Mouse (Mus musculus): ENCODE results near the gene Otos. TPM values are rescaled to one million over a fixed set of nuclear protein-coding genes. Genes with fewer than 3 reads are reported as not detected.

Otos gene
- total RNA-seq, 1 experiment from 2014 or later, result 21.5 TPM

DNA sequence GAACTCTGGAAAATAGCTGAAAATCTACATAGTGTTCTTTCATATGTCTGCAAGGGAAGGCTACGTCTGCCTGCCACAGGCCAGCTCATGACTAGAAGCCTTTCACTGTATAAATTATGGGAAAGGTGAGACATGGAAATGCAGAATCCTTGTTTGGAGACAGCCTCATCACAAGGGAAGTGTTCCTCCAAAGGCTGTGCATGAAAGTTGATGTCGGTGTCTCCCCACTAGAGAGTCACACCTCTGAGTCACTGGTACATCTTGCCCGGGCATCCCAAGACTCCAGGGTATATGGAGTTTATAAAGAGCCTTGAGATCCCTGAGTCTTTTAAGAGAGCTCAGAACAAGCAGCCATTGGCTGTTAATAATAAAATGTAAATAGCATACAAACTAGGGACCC, 4.5 kb upstream of the Otos start:
- no peak for ATAC-seq (replicated peaks in 1 of 2; ENCODE audit: insufficient read depth in 1 of 2, low FRiP score in 2 of 2, low TSS enrichment in 1 of 2, low read depth in 1 of 2, poor library complexity in 2 of 2, severe bottlenecking in 2 of 2)

DNA sequence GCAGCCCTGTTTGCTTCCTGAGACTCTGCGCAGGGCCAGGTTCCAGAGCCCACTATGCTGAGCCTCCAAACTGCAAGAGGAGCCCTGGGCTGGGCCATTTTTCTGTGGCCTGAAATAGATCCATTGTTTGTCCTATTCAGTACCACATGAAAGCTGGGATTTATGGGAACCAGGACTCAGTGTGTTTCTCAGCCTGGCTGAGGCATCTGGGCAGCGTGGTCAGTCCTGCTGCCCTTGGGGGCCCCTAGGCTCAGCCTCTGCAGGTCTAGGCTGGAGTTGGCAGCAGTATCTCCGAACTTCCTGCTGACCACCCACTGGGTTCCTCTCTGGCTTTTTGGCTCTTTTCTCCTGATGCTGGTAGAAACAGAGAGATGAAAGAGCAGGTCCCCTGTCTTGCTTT, 2.8 kb upstream of the Otos start:
- ATAC-seq (replicated peaks in 1 of 2; ENCODE audit: insufficient read depth in 1 of 2, low FRiP score in 2 of 2, low TSS enrichment in 1 of 2, low read depth in 1 of 2, poor library complexity in 2 of 2, severe bottlenecking in 2 of 2), result no peak

DNA sequence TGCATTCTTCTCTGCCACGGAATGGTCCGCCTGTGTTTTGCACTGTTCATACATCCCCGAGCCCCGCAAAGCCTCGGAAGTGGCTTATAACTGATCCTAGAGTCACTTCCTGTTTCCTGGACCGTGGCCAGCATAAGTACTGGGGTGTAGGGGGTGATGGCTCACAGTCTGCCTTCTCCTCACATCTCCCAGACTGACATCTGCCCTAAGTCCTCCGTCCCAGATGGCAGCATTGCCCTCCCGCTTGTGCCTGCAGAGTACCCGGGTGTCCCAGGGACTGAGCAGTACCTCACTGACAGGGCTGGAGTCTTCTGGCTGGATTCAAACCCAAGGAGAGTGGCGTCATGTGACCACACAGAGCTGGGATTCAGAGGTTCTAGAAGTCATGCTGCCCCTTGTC, 444 bp downstream of the Otos start:
- peak; percentile 23 to 41; a peak in 3 of 4 replicates for ATAC-seq (replicated peaks in 1 of 2; ENCODE audit: insufficient read depth in 1 of 2, low FRiP score in 2 of 2, low TSS enrichment in 1 of 2, low read depth in 1 of 2, poor library complexity in 2 of 2, severe bottlenecking in 2 of 2)

DNA sequence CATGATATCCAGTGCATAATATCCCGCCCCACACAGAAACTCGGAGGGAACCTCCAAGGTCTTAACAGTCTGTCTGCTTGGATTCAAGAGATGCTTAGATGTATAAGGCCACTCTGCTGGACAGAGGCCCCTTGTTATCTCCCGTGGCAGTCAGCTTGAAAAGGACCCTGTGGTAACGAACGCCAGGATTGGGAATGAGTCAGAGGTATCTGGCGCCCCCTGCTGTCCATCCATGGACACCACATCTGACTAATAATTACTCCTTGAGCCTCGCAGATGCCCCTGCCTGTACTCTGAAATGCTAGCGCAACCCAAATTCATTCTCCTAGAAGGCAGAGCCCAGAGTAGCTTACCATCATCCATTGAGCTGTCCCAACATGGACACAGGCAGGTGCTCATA, 889 bp downstream of the Otos start:
- peak; percentile 50 to 59; a peak in 3 of 4 replicates for ATAC-seq (replicated peaks in 1 of 2; ENCODE audit: insufficient read depth in 1 of 2, low FRiP score in 2 of 2, low TSS enrichment in 1 of 2, low read depth in 1 of 2, poor library complexity in 2 of 2, severe bottlenecking in 2 of 2)

DNA sequence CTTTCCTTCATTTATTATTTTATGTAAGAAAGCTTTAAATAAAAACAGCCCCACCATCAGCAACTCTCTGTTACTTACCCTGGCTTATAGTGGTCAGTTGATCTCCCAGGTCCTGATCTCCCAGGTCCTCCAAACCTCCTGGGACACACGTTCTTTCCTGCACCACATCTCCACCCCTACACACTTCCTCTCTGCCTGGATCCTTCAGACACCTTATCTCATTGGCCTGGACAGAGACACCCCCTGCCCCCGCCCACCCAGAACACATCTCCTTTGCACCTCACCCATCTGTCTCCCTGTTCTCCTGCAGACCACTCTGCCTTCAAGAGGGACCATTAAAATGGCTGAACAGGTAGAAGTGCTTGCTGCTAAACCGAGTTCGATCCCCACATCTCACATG, 1.6 kb downstream of the Otos start:
- no peak for ATAC-seq (replicated peaks in 1 of 2; ENCODE audit: insufficient read depth in 1 of 2, low FRiP score in 2 of 2, low TSS enrichment in 1 of 2, low read depth in 1 of 2, poor library complexity in 2 of 2, severe bottlenecking in 2 of 2)

DNA sequence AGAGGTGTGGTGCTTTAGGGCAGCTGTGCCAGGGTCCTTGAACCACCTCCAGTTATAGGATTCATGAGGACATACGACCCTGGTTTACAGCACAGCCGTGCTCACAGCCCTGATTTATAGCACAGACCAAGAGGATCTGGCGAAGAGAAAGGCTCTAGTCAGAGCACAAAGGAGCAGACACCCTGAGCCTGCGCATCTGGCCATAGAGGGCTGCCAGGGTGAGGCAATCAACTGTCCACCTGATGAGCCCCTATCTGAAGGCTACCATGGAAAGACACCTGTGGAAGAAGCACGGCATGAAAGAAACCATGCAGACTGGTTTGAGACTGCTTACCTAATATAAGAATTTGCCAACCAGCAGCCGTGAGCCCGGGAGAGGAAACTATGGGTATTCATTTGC, 2.0 kb downstream of the Otos start:
- ATAC-seq (replicated peaks in 1 of 2; ENCODE audit: insufficient read depth in 1 of 2, low FRiP score in 2 of 2, low TSS enrichment in 1 of 2, low read depth in 1 of 2, poor library complexity in 2 of 2, severe bottlenecking in 2 of 2), result no peak

DNA sequence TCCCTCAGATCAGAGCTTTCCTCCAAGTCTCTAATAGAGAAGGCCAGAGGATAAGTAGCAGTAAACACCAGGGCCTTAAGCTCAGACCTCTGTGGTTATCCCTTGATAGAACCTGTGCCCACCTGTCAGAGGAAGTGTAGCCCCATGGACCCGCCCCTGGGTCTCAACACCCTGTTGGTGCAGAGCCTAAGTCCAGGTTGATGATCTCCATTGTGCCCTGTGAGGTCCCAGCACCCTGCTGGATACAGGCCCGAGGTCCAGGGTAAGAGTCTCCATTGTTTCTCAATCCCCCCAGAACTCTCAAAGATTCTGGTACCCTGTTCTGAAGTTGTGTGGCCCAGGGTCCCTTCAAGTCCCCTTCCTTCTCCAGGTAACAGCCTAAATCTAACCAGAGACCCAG, 2.5 kb downstream of the Otos start:
- ATAC-seq (replicated peaks in 1 of 2; ENCODE audit: insufficient read depth in 1 of 2, low FRiP score in 2 of 2, low TSS enrichment in 1 of 2, low read depth in 1 of 2, poor library complexity in 2 of 2, severe bottlenecking in 2 of 2), result no peak

DNA sequence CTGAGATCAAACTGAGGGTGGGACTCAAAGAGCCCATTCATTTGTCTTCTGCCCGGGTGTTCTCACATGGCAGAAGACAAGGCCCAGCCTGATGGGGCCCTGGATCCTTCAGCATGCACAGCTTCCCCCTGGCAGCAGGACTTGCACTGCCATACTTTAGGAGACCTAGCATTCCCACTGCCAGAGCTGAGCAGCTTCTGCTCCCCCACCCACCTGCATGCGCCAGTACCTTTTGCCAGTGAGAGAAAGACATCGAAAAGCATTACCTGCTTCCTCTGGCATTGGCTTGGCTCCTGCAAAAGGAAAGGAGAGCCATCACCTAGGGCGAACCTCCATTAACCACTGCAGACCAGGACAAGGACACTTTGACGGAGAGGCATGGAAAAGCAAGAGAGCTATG, 3.7 kb downstream of the Otos start:
- no peak for ATAC-seq (replicated peaks in 1 of 2; ENCODE audit: insufficient read depth in 1 of 2, low FRiP score in 2 of 2, low TSS enrichment in 1 of 2, low read depth in 1 of 2, poor library complexity in 2 of 2, severe bottlenecking in 2 of 2)

DNA sequence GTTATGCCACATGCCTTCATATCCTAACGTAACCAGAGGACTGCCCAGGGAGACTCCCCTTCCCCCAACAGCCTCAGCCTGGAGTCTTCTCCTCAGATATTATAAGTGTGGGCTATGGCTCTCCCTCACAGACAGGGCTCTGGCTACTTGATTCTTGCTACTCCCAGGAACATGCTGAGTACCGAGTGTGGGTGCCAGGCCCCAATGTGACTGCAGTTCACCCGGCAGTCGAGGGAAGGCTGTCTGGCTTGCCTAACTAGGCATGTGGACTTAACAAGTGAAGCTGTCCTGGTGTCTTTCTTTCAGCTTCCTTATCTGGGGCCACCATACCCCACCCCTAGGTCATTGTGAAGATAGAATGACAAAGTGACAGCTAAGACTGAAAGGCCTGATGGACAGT, 5.0 kb downstream of the Otos start:
- ATAC-seq (replicated peaks in 1 of 2; ENCODE audit: insufficient read depth in 1 of 2, low FRiP score in 2 of 2, low TSS enrichment in 1 of 2, low read depth in 1 of 2, poor library complexity in 2 of 2, severe bottlenecking in 2 of 2), result no peak

DNA sequence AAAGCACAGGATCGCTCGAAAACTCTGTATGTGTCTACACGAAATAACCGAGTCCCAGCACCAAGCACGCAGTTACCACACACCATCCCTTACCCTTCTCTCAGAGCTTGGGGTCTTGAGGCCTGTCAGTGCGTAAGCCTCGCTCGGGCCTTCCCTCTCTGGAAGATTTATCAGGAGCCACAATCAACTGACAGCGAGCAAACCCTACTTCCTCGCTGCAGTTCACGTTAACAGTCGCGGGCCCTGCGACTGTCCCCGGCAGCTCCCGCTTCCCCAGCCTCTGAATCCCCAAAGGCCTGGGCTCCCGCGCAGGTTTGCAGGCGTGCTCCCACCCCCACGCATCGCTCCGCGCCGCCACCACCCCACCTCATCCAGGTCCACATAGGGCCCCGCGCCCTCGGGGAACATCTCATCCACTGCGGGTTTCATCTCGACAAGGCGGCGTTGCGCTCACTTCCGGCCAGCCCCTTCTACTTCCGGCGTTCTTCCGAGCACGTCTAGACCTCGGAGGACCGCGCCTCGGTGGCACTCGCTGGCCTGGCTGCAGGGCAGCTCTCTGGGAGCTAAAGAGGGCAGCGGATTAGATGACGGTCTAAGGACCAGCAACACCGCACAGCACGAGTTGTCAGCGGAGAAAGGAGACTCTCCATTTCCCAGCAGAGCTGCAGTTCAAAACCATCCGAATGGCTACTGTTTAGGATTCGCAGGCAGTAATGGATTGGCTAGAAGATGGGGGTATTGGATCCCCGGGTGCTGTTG, 6.9 kb downstream of the Otos start, which contains the start of gene Cops9:
Cops9 (minus strand) TSS at position 472 of the 759 bp plus-strand sequence.
- ATAC-seq (replicated peaks in 1 of 2; ENCODE audit: insufficient read depth in 1 of 2, low FRiP score in 2 of 2, low TSS enrichment in 1 of 2, low read depth in 1 of 2, poor library complexity in 2 of 2, severe bottlenecking in 2 of 2), result peak; percentile 82 to 88

DNA sequence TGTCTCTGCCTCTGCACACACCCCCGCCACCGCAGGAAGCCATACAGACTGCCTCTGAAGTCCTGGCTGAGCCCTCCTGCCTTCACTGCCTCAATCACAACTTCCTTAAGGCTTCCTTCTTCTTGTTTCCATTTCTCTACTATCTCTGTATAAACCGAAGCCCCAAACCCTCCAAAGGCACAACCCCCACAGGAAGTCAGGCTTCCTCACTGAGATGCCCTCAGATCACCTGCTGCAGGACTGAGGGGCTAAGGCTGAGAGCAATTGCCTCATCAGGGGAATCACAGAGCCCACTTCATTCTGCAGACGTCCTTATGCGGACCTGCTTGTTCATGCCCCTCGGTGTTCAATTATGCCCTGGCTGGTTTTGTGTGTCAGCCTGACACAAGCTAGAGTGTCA, 8.2 kb downstream of the Otos start:
- ATAC-seq (replicated peaks in 1 of 2; ENCODE audit: insufficient read depth in 1 of 2, low FRiP score in 2 of 2, low TSS enrichment in 1 of 2, low read depth in 1 of 2, poor library complexity in 2 of 2, severe bottlenecking in 2 of 2), result peak in 1 of 2 experiments; percentile 14; a peak in 1 of 4 replicates

DNA sequence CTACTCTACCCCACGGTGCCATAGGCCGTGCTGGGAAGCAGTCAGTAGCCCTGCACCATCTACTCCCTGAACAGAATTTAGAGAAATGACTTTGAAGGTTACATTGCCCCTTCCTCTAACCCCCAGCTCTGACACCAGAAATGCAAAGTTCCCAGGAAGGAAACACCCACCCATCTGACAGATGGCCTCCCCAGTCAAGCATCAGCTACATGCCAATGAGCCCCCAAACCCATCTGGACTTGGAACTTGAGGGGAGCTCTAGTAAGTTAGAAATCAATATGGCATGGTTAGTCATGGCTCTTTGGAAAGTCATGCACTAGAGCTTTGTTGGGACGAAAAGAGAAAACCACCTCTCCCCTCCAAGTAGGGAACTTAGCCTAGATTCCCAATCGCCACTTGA, 9.9 kb downstream of the Otos start:
- ATAC-seq (replicated peaks in 1 of 2; ENCODE audit: insufficient read depth in 1 of 2, low FRiP score in 2 of 2, low TSS enrichment in 1 of 2, low read depth in 1 of 2, poor library complexity in 2 of 2, severe bottlenecking in 2 of 2), result no peak

DNA sequence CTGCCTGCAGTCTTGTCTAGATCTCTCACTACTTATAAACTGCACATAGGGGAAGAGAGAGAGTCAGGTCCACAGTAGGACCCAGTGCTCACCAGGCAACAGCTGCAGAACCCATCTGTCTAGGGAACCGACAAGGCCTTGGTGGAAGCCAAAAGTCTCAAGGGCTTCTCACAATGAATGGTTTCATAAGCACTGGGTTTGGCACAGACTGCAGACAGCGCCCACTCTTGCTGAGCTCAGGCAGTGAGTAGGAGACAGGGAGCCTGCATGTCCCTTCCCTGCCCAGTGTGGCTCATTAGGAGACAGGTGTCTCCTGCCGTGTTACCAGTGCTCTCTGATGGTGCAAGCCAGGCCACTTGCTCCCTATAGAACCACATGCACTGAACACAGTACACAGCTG, 10.5 kb downstream of the Otos start:
- ATAC-seq (replicated peaks in 1 of 2; ENCODE audit: insufficient read depth in 1 of 2, low FRiP score in 2 of 2, low TSS enrichment in 1 of 2, low read depth in 1 of 2, poor library complexity in 2 of 2, severe bottlenecking in 2 of 2), result no peak

DNA sequence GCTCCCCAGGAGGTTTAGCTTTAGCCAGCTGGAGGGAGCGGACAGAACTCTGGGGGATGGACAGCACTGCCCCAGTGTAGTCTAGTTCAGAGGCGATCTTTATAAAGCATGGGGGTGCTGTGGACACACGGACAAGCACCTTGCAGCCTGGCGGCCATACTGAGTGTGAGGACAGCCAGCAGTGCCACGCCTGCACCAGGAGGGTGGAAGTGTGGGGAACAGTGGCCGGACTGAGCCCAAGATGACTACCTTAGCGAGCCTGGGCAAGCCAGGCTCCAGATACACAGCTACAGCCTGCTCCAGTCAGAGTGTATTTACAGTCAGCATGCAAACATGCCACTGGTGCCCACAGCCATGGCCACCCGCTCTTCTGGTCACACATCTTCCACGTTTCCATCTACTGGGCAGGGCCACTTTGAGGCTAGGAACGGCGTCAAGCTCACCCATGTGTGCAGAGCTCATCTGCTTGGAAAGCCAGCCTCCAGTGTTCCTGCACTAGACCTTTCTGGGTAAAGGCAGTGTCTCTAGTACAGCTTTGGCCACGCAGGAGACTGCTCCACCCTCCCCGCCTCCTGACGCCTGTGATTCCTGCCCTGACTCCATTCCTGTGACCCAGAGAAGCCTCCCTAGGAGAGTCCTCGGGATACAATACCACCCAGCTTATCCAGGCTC, 11.0 kb downstream of the Otos start:
- no peak for ATAC-seq (replicated peaks in 1 of 2; ENCODE audit: insufficient read depth in 1 of 2, low FRiP score in 2 of 2, low TSS enrichment in 1 of 2, low read depth in 1 of 2, poor library complexity in 2 of 2, severe bottlenecking in 2 of 2)

DNA sequence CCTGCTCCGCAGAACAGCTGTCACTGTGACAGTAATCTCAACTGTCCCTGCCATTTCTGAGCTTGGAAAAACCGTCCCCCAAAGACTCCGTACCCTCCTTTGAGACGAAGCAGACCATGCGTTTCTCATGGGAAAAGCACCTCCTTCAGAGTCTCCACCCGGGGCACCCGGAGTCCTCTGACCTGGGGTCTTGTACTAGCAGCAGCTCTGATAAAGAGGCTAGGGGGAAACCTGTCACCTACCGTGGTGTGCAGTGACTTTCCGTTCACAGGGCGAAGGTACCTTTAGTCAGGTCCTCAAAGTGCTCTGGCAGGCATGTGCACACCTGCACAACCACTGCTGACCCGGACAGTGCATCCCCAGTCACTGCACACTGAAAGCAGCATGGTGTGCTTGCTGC, 12.0 kb downstream of the Otos start:
- no peak for ATAC-seq (replicated peaks in 1 of 2; ENCODE audit: insufficient read depth in 1 of 2, low FRiP score in 2 of 2, low TSS enrichment in 1 of 2, low read depth in 1 of 2, poor library complexity in 2 of 2, severe bottlenecking in 2 of 2)

DNA sequence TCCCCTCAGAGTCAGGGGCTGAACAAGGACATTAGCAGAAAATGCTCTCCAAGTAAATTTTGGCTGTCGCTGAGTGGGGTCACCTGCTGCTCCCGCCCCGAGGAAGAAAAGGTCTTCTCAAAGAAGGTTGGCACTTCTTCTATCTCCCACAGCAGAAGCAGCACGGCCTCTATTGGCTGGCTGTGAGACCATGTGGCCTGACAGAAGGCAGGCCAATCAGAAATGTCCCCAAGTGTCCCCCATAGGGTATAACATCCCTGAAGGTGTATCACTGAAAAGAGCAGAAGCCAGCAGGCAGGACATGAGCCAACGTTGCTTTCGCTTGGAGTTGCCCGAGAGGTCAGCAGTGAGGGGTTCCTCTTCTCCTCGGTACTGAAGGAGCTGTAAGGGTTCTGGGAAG, 12.6 kb downstream of the Otos start:
- ATAC-seq (replicated peaks in 1 of 2; ENCODE audit: insufficient read depth in 1 of 2, low FRiP score in 2 of 2, low TSS enrichment in 1 of 2, low read depth in 1 of 2, poor library complexity in 2 of 2, severe bottlenecking in 2 of 2), result no peak

DNA sequence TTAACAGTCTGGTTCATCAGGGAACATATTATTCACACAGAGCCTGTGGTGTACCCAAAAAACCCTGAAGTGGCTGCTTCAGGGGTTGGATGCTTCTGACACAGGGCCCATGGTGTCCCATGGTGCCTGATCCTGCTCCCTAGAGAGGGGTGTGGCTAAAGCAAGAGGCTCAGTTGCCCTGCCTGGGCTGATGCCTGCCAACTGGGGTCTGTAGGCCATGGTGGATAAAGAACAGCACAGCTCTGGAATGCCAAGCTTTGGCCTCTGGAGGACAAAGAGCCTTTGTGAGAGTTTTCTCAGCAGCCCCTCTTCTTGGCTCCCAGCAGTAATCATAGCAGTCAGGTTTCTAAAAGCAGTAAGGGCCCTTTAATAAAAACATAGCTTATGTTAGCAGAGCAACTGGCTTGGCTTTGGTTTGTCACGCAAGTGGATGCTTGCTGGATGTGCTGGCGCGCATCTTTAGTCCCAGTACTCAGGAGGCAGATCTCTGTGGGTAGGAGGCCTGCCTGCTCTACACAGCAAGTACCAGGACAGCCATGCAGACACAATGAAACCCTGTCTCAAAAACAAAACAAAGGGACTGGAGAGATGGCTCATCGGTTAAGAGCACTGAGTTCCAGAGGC, 13.6 kb downstream of the Otos start:
- ATAC-seq (replicated peaks in 1 of 2; ENCODE audit: insufficient read depth in 1 of 2, low FRiP score in 2 of 2, low TSS enrichment in 1 of 2, low read depth in 1 of 2, poor library complexity in 2 of 2, severe bottlenecking in 2 of 2), result no peak

DNA sequence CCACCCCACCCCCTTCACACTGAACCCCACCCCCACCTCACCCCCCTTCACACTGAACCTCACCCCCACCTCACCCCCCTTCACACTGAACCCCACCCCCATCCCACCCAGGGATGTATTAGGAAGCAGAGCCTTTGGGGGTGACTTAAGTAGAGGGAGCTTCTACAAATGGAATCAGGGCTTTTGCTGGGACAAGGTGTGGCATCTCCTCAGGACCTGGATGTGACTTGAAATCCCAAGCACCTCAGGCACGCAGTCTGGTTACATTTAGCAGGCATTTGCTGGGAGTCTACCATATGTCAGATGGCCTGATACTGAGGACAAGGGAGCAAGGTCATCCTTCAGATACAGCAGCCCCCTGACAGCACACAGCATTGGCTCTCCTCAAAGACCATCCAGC, 14.1 kb downstream of the Otos start:
- ATAC-seq (replicated peaks in 1 of 2; ENCODE audit: insufficient read depth in 1 of 2, low FRiP score in 2 of 2, low TSS enrichment in 1 of 2, low read depth in 1 of 2, poor library complexity in 2 of 2, severe bottlenecking in 2 of 2), result no peak
